Mouse (Mus musculus) macrophage (primary cell): ENCODE results near the gene 1700020N01Rik. TPM values are rescaled to one million over a fixed set of nuclear protein-coding genes. Genes with fewer than 3 reads are reported as not detected.

ENCODE experiments used
- H3K27ac ChIP-seq: fragments of 350-480 bp; formaldehyde crosslinking; 2 replicates; pipeline ENCODE4 v1.9.0; 2021
- H3K36me3 ChIP-seq: fragments of 350-480 bp; formaldehyde crosslinking; 2 replicates; pipeline ENCODE4 v1.9.0; 2021; ENCODE audit errors: inconsistent target
- H3K4me3 ChIP-seq: fragments of 350-480 bp; formaldehyde crosslinking; 2 replicates; pipeline ENCODE4 v1.9.0; 2021; ENCODE audit errors: inconsistent target
- H3K79me2 ChIP-seq: fragments of 350-480 bp; formaldehyde crosslinking; 2 replicates; pipeline ENCODE4 v1.9.0; 2021; ENCODE audit errors: inconsistent target
- WGBS: methylation state at CpG from one replicate; pipeline ENCODE4 v1.1.7; 2026; ENCODE audit warnings: inconsistent platforms; ENCODE audit not compliant: missing documents; 5-methylcytosine and 5-hydroxymethylcytosine counted together
- polyA plus RNA-seq: library from polyadenylated mRNA; stranded (reverse); fragments of 250-400 nt; gene quantifications from 3 replicates; pipeline ENCODE4 v1.2.4, GENCODE M21; 2018; ENCODE audit warnings: inconsistent platforms
- total RNA-seq, 78 experiments: library from RNA; depleted of rRNA; stranded (reverse); fragments of 250-400 nt; gene quantifications; 1 replicate in 9 of 78; 2 replicates in 24 of 78; 3 replicates in 43 of 78; 4 replicates in 2 of 78; pipeline ENCODE4 v1.2.4; 2018; ENCODE audit warnings: inconsistent platforms in 56 of 78

Gene 1700020N01Rik
- total RNA-seq (2018; cell fraction: chromatin; rRNA removed): not detected
- total RNA-seq (2018; cell fraction: cytosol; rRNA removed): not detected
- total RNA-seq (2018; cell fraction: nucleus; rRNA removed): not detected
- polyA plus RNA-seq: not detected in 3 replicates

GRCm38 (mm10) chr10:21592896-21593380 is at the start of gene 1700020N01Rik:
TSS of gene 1700020N01Rik (plus strand) at chr10:21593145.
- Histone ChIP-seq H3K36me3 (no peaks in the 10 kb centered on the region), H3K4me3 (no peak within 1 kb of the TSS), H3K27ac (no peak within 1 kb of the TSS), H3K79me2 (no peaks in the 10 kb centered on the region)
- WGBS: 97% methylated on average over 15 of the region's 22 CpGs

GRCm38 (mm10) chr10:21543576-21544278 is 49.2 kb upstream of the 1700020N01Rik start:
- no peak overlapping the region for H3K27ac ChIP-seq
- H3K36me3 ChIP-seq: no peaks in the 10 kb centered on the region
- WGBS: 86% methylated on average over 3 of the region's 3 CpGs
- no peaks in the 10 kb centered on the region for H3K79me2 ChIP-seq
- no peak overlapping the region for H3K4me3 ChIP-seq

GRCm38 (mm10) chr10:21544721-21545120 is 48.2 kb upstream of the 1700020N01Rik start:
- no peaks in the 10 kb centered on the region for H3K79me2 ChIP-seq
- no peak overlapping the region for H3K27ac ChIP-seq
- H3K4me3 ChIP-seq: no peak overlapping the region
- H3K36me3 ChIP-seq: no peaks in the 10 kb centered on the region
- WGBS: 57% methylated on average over 4 of the region's 4 CpGs

GRCm38 (mm10) chr10:21545446-21545845 is 47.5 kb upstream of the 1700020N01Rik start:
- 19% methylated on average over 6 of the region's 6 CpGs for WGBS
- H3K4me3 ChIP-seq: no peak overlapping the region
- no peaks in the 10 kb centered on the region for H3K36me3 ChIP-seq
- H3K27ac ChIP-seq: no peak overlapping the region
- no peaks in the 10 kb centered on the region for H3K79me2 ChIP-seq

GRCm38 (mm10) chr10:21548871-21549505 is 44.0 kb upstream of the 1700020N01Rik start:
- Histone ChIP-seq H3K36me3 (no peaks in the 10 kb centered on the region), H3K4me3 (no peak overlapping the region), H3K79me2 (no peaks in the 10 kb centered on the region), H3K27ac (no peak overlapping the region)
- 93% methylated on average over 9 of the region's 9 CpGs for WGBS

GRCm38 (mm10) chr10:21552967-21553682 is 39.8 kb upstream of the 1700020N01Rik start:
- H3K36me3 ChIP-seq: no peaks in the 10 kb centered on the region
- H3K79me2 ChIP-seq: no peaks in the 10 kb centered on the region
- H3K27ac ChIP-seq: no peak overlapping the region
- WGBS: 70% methylated on average over 8 of the region's 8 CpGs
- no peak overlapping the region for H3K4me3 ChIP-seq

- Histone ChIP-seq H3K4me3 (no peak overlapping the region), H3K36me3 (no peaks in the 10 kb centered on the region), H3K79me2 (no peaks in the 10 kb centered on the region), H3K27ac (no peak overlapping the region)
- WGBS: 96% methylated on average over 3 of the region's 4 CpGs
Measured at GRCm38 (mm10) chr10:21553683-21554035, 39.3 kb upstream of the 1700020N01Rik start.

- Histone ChIP-seq H3K4me3 (no peak overlapping the region), H3K36me3 (no peaks in the 10 kb centered on the region), H3K27ac (no peak overlapping the region), H3K79me2 (no peaks in the 10 kb centered on the region)
- WGBS: 92% methylated on average over 11 of the region's 11 CpGs
Measured at GRCm38 (mm10) chr10:21554896-21555580, 37.9 kb upstream of the 1700020N01Rik start.

- 58% methylated on average over 15 of the region's 15 CpGs for WGBS
- Histone ChIP-seq H3K36me3 (no peaks in the 10 kb centered on the region), H3K27ac (no peak overlapping the region), H3K79me2 (no peaks in the 10 kb centered on the region), H3K4me3 (no peak overlapping the region)
Measured at GRCm38 (mm10) chr10:21559769-21560168, 33.2 kb upstream of the 1700020N01Rik start.

- 88% methylated on average over 1 of the region's 1 CpGs for WGBS
Measured at GRCm38 (mm10) chr10:21561181-21561580, 31.8 kb upstream of the 1700020N01Rik start.

GRCm38 (mm10) chr10:21563446-21563845 is 29.5 kb upstream of the 1700020N01Rik start:
- Histone ChIP-seq H3K79me2 (no peaks in the 10 kb centered on the region), H3K27ac (no peak overlapping the region), H3K36me3 (no peaks in the 10 kb centered on the region), H3K4me3 (no peak overlapping the region)
- WGBS: 86% methylated on average over 2 of the region's 2 CpGs

More at GRCm38 (mm10) chr10:21561181-21561580, 31.8 kb upstream of the 1700020N01Rik start:
- Histone ChIP-seq H3K4me3 (no peak overlapping the region), H3K79me2 (no peaks in the 10 kb centered on the region), H3K36me3 (no peaks in the 10 kb centered on the region), H3K27ac (no peak overlapping the region)

GRCm38 (mm10) chr10:21564189-21564588 is 28.8 kb upstream of the 1700020N01Rik start:
- Histone ChIP-seq H3K79me2 (no peaks in the 10 kb centered on the region), H3K36me3 (no peaks in the 10 kb centered on the region), H3K4me3 (no peak overlapping the region), H3K27ac (0 out of 2 replicates have a peak overlapping the region, but pooled peaks have one; percentile 79)
- WGBS: 93% methylated on average over 5 of the region's 5 CpGs

GRCm38 (mm10) chr10:21566074-21566473 is 26.9 kb upstream of the 1700020N01Rik start:
- Histone ChIP-seq H3K27ac (peak overlapping the region; percentile 79), H3K79me2 (no peaks in the 10 kb centered on the region), H3K4me3 (no peak overlapping the region), H3K36me3 (no peaks in the 10 kb centered on the region)
- 80% methylated on average over 1 of the region's 1 CpGs for WGBS

- WGBS: 92% methylated on average over 4 of the region's 4 CpGs
- H3K36me3 ChIP-seq: no peaks in the 10 kb centered on the region
- H3K4me3 ChIP-seq: no peak overlapping the region
- H3K79me2 ChIP-seq: no peaks in the 10 kb centered on the region
- H3K27ac ChIP-seq: no peak overlapping the region
Measured at GRCm38 (mm10) chr10:21571615-21572014, 21.3 kb upstream of the 1700020N01Rik start.
